Mouse (Mus musculus) embryonic fibroblast, embryonic 13.5 days (primary cell): ENCODE results near the gene Foxp1.

Experiments
- CTCF ChIP-seq: IDR thresholded peaks from 2 replicates; pipeline ENCODE4 v1.5.1; 2011; ENCODE audit warnings: mild to moderate bottlenecking, control low read depth, low read length, moderate library complexity, borderline replicate concordance; ENCODE audit not compliant: insufficient read depth
- POLR2A ChIP-seq: IDR thresholded peaks from 2 replicates; pipeline ENCODE4 v1.6.1; 2011; ENCODE audit warnings: low read depth, mild to moderate bottlenecking, control low read depth, low read length, moderate library complexity

DNA sequence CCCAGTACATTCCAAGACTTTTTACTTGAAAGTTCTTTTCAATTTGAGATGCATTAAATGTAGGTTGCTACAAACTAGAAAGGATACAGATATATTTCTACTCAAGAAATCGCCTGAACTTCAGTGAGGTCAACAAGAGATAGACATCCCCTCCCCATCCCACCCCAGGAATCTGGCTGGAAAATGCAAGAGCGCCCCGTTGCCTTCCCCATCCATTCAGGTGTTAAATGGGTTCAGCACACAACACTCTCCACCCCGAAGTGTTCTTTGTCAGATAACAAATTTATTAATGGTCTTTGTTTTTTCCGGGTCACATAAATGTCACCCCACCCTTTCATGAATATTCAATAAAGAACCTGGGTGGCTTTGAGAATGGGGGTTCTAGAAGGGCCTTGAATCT is 493.1 kb downstream of the Foxp1 start:
- TF ChIP-seq CTCF (no peak), POLR2A (no peak)
